Mouse (Mus musculus) liver, adult 2 months (tissue): ENCODE measurements around the gene Slc15a3.

Experiments used
- CTCF ChIP-seq: fragments of 200-500 bp; IDR thresholded peaks from 2 replicates; pipeline ENCODE4 v1.5.1; 2011; ENCODE audit warnings: low read depth, low read length, control low read depth
- POLR2A ChIP-seq: fragments of 200-500 bp; IDR thresholded peaks from 2 replicates; pipeline ENCODE4 v1.6.1; 2011; ENCODE audit warnings: low read length, control low read depth; ENCODE audit not compliant: insufficient read depth; ENCODE audit errors: extremely low read depth

DNA sequence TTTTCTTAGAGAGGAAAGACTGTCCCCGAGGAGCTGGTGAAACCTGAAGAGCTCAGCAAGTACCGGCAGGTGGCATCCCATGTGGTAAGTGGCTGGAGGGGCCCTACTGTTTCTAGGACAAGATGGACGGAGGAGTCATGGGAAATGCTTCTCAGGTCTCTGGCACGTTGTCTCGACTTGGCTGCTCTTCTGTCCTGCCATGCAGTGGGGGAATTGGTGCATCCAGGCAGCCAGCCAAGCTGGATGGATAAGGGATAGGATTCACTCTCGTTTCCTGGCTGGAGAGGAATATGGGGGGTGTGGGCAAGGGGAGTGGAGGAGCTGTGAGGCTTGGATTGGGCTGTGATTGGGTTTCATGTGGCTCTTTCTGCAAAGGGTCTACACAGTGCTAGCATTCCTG lies 60.8 kb downstream of the Slc15a3 start:
- TF ChIP-seq CTCF (no peak), POLR2A (no peak)
